Mouse (Mus musculus): ENCODE data around the gene Cep170b.

GRCm38 (mm10) chr12:112769031-112769430, 48.8 kb downstream of the Cep170b start:
- TF ChIP-seq EP300 (IDR thresholded peaks at IDR 0.05; ENCODE audit: low read depth), result no peak
- TF ChIP-seq CTCF (IDR thresholded peaks at IDR 0.05; ENCODE audit: low read depth), result no peak

Data from liver, embryonic 14.5 days (tissue).